Mouse (Mus musculus): ENCODE measurements around the gene Gin1. TPM values are rescaled to one million over a fixed set of nuclear protein-coding genes. Genes with fewer than 3 reads are reported as not detected.
A peak's percentile ranks its signal among the peaks of the same experiment; 100 is the strongest.

The Gin1 gene
- total RNA-seq, 2 experiments from 2014 or later: 6.3 to 6.8 TPM

DNA sequence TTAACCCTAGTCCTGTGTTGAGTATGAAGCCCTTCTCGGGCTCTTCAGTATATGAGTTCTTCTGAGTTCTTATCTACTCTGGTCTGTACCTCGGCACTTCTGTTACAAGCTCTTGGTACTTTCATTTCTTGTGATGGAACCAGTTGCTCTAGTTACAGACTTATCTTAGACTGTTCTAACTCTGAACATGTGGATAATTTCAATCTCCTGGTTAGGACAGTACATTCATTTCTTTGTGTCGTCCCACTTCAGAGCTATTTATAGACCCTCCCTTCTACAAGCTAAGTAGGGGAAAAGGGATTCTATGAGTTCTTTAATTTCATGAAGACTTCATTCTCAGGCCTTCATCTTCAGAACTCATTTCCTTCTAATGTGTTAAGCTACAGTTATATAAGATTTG is 17.7 kb downstream of the Gin1 start:
- DNase-seq: peak in 1 of 2 experiments; percentile 48

DNA sequence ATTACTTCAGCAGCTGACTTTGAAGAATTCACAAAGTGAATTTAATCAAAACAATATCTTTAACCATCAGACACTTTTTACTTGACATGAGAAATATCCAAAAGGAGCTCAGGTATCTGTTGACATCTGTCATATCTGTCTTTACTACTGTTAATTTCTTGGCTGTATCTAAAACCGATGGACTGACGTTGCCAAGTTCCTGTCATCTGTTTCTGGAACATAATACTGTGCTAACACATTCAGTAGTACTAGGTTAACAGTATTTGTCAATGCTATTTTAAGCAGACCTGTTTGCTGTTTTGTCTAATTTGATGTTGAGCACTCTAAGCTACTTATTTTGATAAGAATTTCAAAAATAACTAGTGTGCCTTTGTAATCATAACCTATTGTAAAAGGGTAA is 18.5 kb downstream of the Gin1 start:
- DNase-seq: peak in 1 of 2 experiments; percentile 59

GRCm38 (mm10) chr1:97794110-97794509 is 24.1 kb downstream of the Gin1 start:
- no peak for DNase-seq

- no peak for DNase-seq
These were observed 26.0 kb downstream of the Gin1 start for GRCm38 (mm10) chr1:97795936-97796335.

GRCm38 (mm10) chr1:97802207-97802902 is 32.4 kb downstream of the Gin1 start:
- DNase-seq: no peak

- DNase-seq: no peak
These were observed 34.5 kb downstream of the Gin1 start for GRCm38 (mm10) chr1:97804520-97804919.

GRCm38 (mm10) chr1:97809255-97809912 is 39.4 kb downstream of the Gin1 start:
- peak in 1 of 2 experiments; percentile 45 for DNase-seq

GRCm38 (mm10) chr1:97821282-97821681 is 51.3 kb downstream of the Gin1 start:
- no peak for DNase-seq

- DNase-seq: no peak
These were observed 52.2 kb downstream of the Gin1 start for GRCm38 (mm10) chr1:97822203-97822602.

GRCm38 (mm10) chr1:97822904-97823303 is 52.9 kb downstream of the Gin1 start:
- DNase-seq: no peak

DNA sequence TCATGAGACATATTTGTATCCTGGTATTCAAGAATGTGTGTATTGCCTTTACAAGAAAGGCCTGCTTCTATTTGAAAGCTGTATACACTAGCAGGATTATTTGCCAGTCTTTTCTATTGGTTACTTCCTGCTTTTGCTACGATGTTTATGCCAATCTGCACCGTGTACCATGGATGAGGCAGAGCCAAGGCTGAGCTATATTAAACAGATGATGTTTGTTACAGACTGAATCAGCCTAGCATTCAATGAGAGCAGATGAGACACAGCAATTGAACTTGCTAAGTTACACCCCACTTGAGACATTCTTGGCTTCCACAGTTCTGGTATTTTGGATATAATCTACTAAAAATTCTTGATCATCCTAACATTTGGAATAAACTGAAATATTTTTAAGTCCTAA is 57.6 kb downstream of the Gin1 start:
- DNase-seq: no peak

DNA sequence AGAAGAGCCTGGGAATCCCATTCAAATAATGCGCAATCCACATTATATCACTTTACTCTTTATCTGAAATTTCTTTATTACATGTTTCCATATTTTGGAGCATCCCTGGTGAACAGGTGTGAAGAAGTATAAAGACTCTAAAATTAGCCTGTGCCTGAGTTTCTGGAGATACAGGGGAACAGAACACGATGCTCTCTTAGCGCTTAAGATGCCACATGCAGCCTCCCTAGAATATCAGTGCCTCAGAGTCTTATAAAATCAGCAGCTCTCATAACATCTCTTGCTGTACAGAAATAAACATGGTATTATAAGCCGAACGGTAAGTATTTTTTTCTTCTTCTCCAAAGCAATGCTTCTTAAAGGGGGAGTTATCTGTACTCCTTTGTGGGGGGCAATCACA is 58.1 kb downstream of the Gin1 start:
- DNase-seq: no peak

GRCm38 (mm10) chr1:97833466-97834353 is 63.7 kb downstream of the Gin1 start:
- peak; percentile 58 to 60 for DNase-seq

DNA sequence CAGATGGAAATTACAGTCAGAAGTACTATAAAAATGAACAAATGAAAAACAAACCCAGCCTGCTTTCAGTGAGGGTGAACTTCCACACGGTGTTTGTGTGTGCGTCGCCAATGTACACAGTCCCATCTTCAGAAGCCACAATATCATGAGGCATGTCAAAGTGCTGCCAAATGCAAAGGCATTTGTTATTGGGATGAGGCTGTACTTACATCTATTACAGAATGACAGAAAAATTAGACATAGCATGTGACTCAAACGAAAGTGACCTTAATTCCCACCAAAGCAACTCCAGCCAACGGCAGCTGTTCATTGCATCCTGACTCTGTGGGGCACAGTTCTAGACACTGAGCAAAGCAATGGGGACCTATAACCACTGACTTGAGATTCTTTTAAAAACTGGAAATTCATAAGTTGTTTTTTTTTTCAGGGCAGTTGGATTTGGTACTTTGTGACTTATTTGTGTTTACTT is 64.4 kb downstream of the Gin1 start:
- DNase-seq: peak; percentile 14 to 32

Other genes with a start within 250 kb of the Gin1 start
- gene D1Ertd622e, start 108.1 kb upstream of the Gin1 start, total RNA-seq (2021): 1 to 10 TPM; 3.1 to 4.9 TPM
- gene Ppip5k2, start 239 bp downstream of the Gin1 start, total RNA-seq (2021): 10 to 100 TPM; 80.5 to 89.5 TPM

Data from heart, adult 18-20 months (tissue).